Mouse (Mus musculus): ENCODE data around the gene Plac8. TPM values are rescaled to one million over a fixed set of nuclear protein-coding genes. Genes with fewer than 3 reads are reported as not detected.

Gene Plac8
- total and polyA plus RNA-seq, 2 experiments = 18.2 to 29.7 TPM

GRCm38 (mm10) chr5:100585206-100585644 is 13.2 kb upstream of the Plac8 start:
- H3K4me1 ChIP-seq (ENCODE audit: control insufficient read depth, insufficient read depth, low read length) = peaks cover 5% of the 10 kb centered on the region
- DNase-seq (ENCODE audit: extremely low read depth, low read depth, low spot score) = peak; percentile 24
- H3K27me3 ChIP-seq (ENCODE audit: control insufficient read depth, insufficient read depth, low read length) = no peaks in the 10 kb centered on the region
- H3K36me3 ChIP-seq (ENCODE audit: control insufficient read depth, insufficient read depth, low read length) = no peaks in the 10 kb centered on the region
- WGBS = 93% methylated on average over 8 of the region's 8 CpGs
- H3K9ac ChIP-seq (ENCODE audit: low read depth, low read length) = no peak overlapping the region
- no peak overlapping the region for H3K27ac ChIP-seq (replicated peaks; ENCODE audit: insufficient read depth, low read depth, low read length)
- no peak overlapping the region for H3K4me3 ChIP-seq (ENCODE audit: insufficient read depth, low read depth, low read length)
- H3K79me2 ChIP-seq (ENCODE audit: control insufficient read depth, insufficient read depth, low read length) = no peaks in the 10 kb centered on the region
- TF ChIP-seq POLR2A (IDR thresholded peaks at IDR 0.05; ENCODE audit: extremely low read depth, insufficient read depth, low read length) = no peak

- 68% methylated on average over 7 of the region's 7 CpGs for WGBS
- Histone ChIP-seq H3K79me2 (ENCODE audit: control insufficient read depth, insufficient read depth, low read length) (no peaks in the 10 kb centered on the region), H3K9ac (ENCODE audit: low read depth, low read length) (no peak overlapping the region), H3K36me3 (ENCODE audit: control insufficient read depth, insufficient read depth, low read length) (no peaks in the 10 kb centered on the region), H3K4me1 (ENCODE audit: control insufficient read depth, insufficient read depth, low read length) (peaks cover 5% of the 10 kb centered on the region), H3K4me3 (ENCODE audit: insufficient read depth, low read depth, low read length) (no peak overlapping the region), H3K27me3 (ENCODE audit: control insufficient read depth, insufficient read depth, low read length) (no peaks in the 10 kb centered on the region), H3K27ac (replicated peaks; ENCODE audit: insufficient read depth, low read depth, low read length) (no peak overlapping the region)
- DNase-seq (ENCODE audit: extremely low read depth, low read depth, low spot score) = peak; percentile 29
- TF ChIP-seq POLR2A (IDR thresholded peaks at IDR 0.05; ENCODE audit: extremely low read depth, insufficient read depth, low read length) = no peak
- TF ChIP-seq CTCF (IDR thresholded peaks at IDR 0.05; ENCODE audit: low read depth, low read length) = no peak
Measured at GRCm38 (mm10) chr5:100583066-100583465, 11.0 kb upstream of the Plac8 start.

- DNase-seq (ENCODE audit: extremely low read depth, low read depth, low spot score) = no peak
- Histone ChIP-seq H3K4me3 (ENCODE audit: insufficient read depth, low read depth, low read length) (no peak overlapping the region), H3K36me3 (ENCODE audit: control insufficient read depth, insufficient read depth, low read length) (no peaks in the 10 kb centered on the region), H3K27me3 (ENCODE audit: control insufficient read depth, insufficient read depth, low read length) (no peaks in the 10 kb centered on the region), H3K9ac (ENCODE audit: low read depth, low read length) (no peak overlapping the region), H3K79me2 (ENCODE audit: control insufficient read depth, insufficient read depth, low read length) (no peaks in the 10 kb centered on the region), H3K27ac (replicated peaks; ENCODE audit: insufficient read depth, low read depth, low read length) (no peak overlapping the region), H3K4me1 (ENCODE audit: control insufficient read depth, insufficient read depth, low read length) (peaks cover 5% of the 10 kb centered on the region)
- WGBS = 91% methylated on average over 5 of the region's 5 CpGs
- no peak for TF ChIP-seq CTCF (IDR thresholded peaks at IDR 0.05; ENCODE audit: low read depth, low read length)
- TF ChIP-seq POLR2A (IDR thresholded peaks at IDR 0.05; ENCODE audit: extremely low read depth, insufficient read depth, low read length) = no peak
Measured at GRCm38 (mm10) chr5:100582435-100582826, 10.4 kb upstream of the Plac8 start.

- peaks cover 5% of the 10 kb centered on the region for H3K4me1 ChIP-seq (ENCODE audit: control insufficient read depth, insufficient read depth, low read length)
- 73% methylated on average over 11 of the region's 11 CpGs for WGBS
- no peak overlapping the region for H3K9ac ChIP-seq (ENCODE audit: low read depth, low read length)
- H3K27me3 ChIP-seq (ENCODE audit: control insufficient read depth, insufficient read depth, low read length) = no peaks in the 10 kb centered on the region
- no peak for DNase-seq (ENCODE audit: extremely low read depth, low read depth, low spot score)
- no peaks in the 10 kb centered on the region for H3K79me2 ChIP-seq (ENCODE audit: control insufficient read depth, insufficient read depth, low read length)
- no peak for TF ChIP-seq POLR2A (IDR thresholded peaks at IDR 0.05; ENCODE audit: extremely low read depth, insufficient read depth, low read length)
- TF ChIP-seq CTCF (IDR thresholded peaks at IDR 0.05; ENCODE audit: low read depth, low read length) = no peak
- no peak overlapping the region for H3K27ac ChIP-seq (replicated peaks; ENCODE audit: insufficient read depth, low read depth, low read length)
- H3K36me3 ChIP-seq (ENCODE audit: control insufficient read depth, insufficient read depth, low read length) = no peaks in the 10 kb centered on the region
- H3K4me3 ChIP-seq (ENCODE audit: insufficient read depth, low read depth, low read length) = no peak overlapping the region
Measured at GRCm38 (mm10) chr5:100581622-100582434, 9.8 kb upstream of the Plac8 start.

- Histone ChIP-seq H3K9ac (ENCODE audit: low read depth, low read length) (no peak overlapping the region), H3K4me3 (ENCODE audit: insufficient read depth, low read depth, low read length) (no peak overlapping the region), H3K79me2 (ENCODE audit: control insufficient read depth, insufficient read depth, low read length) (no peaks in the 10 kb centered on the region), H3K27me3 (ENCODE audit: control insufficient read depth, insufficient read depth, low read length) (no peaks in the 10 kb centered on the region), H3K27ac (replicated peaks; ENCODE audit: insufficient read depth, low read depth, low read length) (no peak overlapping the region), H3K36me3 (ENCODE audit: control insufficient read depth, insufficient read depth, low read length) (no peaks in the 10 kb centered on the region), H3K4me1 (ENCODE audit: control insufficient read depth, insufficient read depth, low read length) (peaks cover 3% of the 10 kb centered on the region)
- no peak for TF ChIP-seq CTCF (IDR thresholded peaks at IDR 0.05; ENCODE audit: low read depth, low read length)
- TF ChIP-seq POLR2A (IDR thresholded peaks at IDR 0.05; ENCODE audit: extremely low read depth, insufficient read depth, low read length) = no peak
- no peak for DNase-seq (ENCODE audit: extremely low read depth, low read depth, low spot score)
- 80% methylated on average over 5 of the region's 5 CpGs for WGBS
Measured at GRCm38 (mm10) chr5:100578863-100579411, 6.9 kb upstream of the Plac8 start.

- H3K79me2 ChIP-seq (ENCODE audit: control insufficient read depth, insufficient read depth, low read length) = no peaks in the 10 kb centered on the region
- WGBS = 68% methylated on average over 1 of the region's 1 CpGs
- no peak overlapping the region for H3K9ac ChIP-seq (ENCODE audit: low read depth, low read length)
- no peak overlapping the region for H3K4me3 ChIP-seq (ENCODE audit: insufficient read depth, low read depth, low read length)
- no peaks in the 10 kb centered on the region for H3K27me3 ChIP-seq (ENCODE audit: control insufficient read depth, insufficient read depth, low read length)
- no peaks in the 10 kb centered on the region for H3K36me3 ChIP-seq (ENCODE audit: control insufficient read depth, insufficient read depth, low read length)
- no peak overlapping the region for H3K27ac ChIP-seq (replicated peaks; ENCODE audit: insufficient read depth, low read depth, low read length)
- DNase-seq (ENCODE audit: extremely low read depth, low read depth, low spot score) = no peak
- TF ChIP-seq POLR2A (IDR thresholded peaks at IDR 0.05; ENCODE audit: extremely low read depth, insufficient read depth, low read length) (no peak), CTCF (IDR thresholded peaks at IDR 0.05; ENCODE audit: low read depth, low read length) (0 out of 2 replicates have a peak, but pooled peaks have one; percentile 13)
- H3K4me1 ChIP-seq (ENCODE audit: control insufficient read depth, insufficient read depth, low read length) = no peaks in the 10 kb centered on the region
Measured at GRCm38 (mm10) chr5:100574771-100575170, 2.7 kb upstream of the Plac8 start.
